7 mouse cellular contexts compared by ENCODE assay signal in genomic region chr11:107044321-107044720, GRCm38 (mm10). TPM values are rescaled to one million over a fixed set of nuclear protein-coding genes. Genes with fewer than 3 reads are reported as not detected.
DNase-seq lines count a peak whose midpoint lies in the region; ATAC-seq lines count a peak whose summit lies in the region.

No protein-coding gene starts in this region.

- no peaks in the 10 kb centered on the region for H3K27me3 ChIP-seq in embryonic facial prominence, embryonic 10.5 days (replicated peaks; ENCODE audit: low read depth, poor library complexity, severe bottlenecking)
- no peaks in the 10 kb centered on the region for H3K27me3 ChIP-seq in liver, embryonic 12.5 days (replicated peaks)

- peak overlapping the region; percentile 13; the same call in 1 of the 2 replicates for H3K9ac ChIP-seq in liver, embryonic 12.5 days

- no peaks in the 10 kb centered on the region for H3K9me3 ChIP-seq in embryonic facial prominence, embryonic 10.5 days
- H3K9me3 ChIP-seq in liver, embryonic 12.5 days (replicated peaks): no peaks in the 10 kb centered on the region

- WGBS in embryonic facial prominence, embryonic 10.5 days: 65% methylated on average over 5 of the region's 5 CpGs
- WGBS in liver, embryonic 12.5 days (ENCODE audit: insufficient replicate concordance): 17% methylated on average over 5 of the region's 5 CpGs

- ATAC-seq in inflammation-experienced regulatory T-cells, adult 6 months: peak; percentile 67
- peak; percentile 85 for ATAC-seq in liver, embryonic 12.5 days

- no peak overlapping the region for H3K4me3 ChIP-seq in embryonic facial prominence, embryonic 10.5 days
- no peak overlapping the region for H3K4me3 ChIP-seq in liver, embryonic 12.5 days

- H3K4me1 ChIP-seq in embryonic facial prominence, embryonic 10.5 days: no peaks in the 10 kb centered on the region
- peaks cover 13% of the 10 kb centered on the region for H3K4me1 ChIP-seq in liver, embryonic 12.5 days

- peak; percentile 78 for DNase-seq in urinary bladder, postnatal 14 days (ENCODE audit: low spot score)
- DNase-seq in urinary bladder, postnatal 4 days (ENCODE audit: low spot score in 2 of 2): no peak
- DNase-seq in adrenal gland, adult 8-10 months: peak; percentile 63
- DNase-seq in embryonic facial prominence, embryonic 10.5 days (ENCODE audit: low spot score): peak; percentile 56
- peak; percentile 89 for DNase-seq in retina, embryonic 14.5 days (ENCODE audit: low spot score)

- H3K36me3 ChIP-seq in embryonic facial prominence, embryonic 10.5 days (replicated peaks): peaks cover 88% of the 10 kb centered on the region
- peaks cover 71% of the 10 kb centered on the region for H3K36me3 ChIP-seq in liver, embryonic 12.5 days

- peak overlapping the region; percentile 47 for H3K4me2 ChIP-seq in liver, embryonic 12.5 days

- no peak overlapping the region for H3K27ac ChIP-seq in embryonic facial prominence, embryonic 10.5 days (replicated peaks)
- peak overlapping the region; percentile 71 for H3K27ac ChIP-seq in liver, embryonic 12.5 days

RNA-seq across cellular contexts. Expression of gene 1810010H24Rik, which starts 18.8 kb away (rescaled TPM):
- total RNA-seq in adrenal gland, adult 8-10 months (2022): 1 to 10 TPM; 2.2 to 3.7 (median 3.0) TPM
- 0.98 and 2.1 TPM in 2 replicates for polyA plus RNA-seq in embryonic facial prominence, embryonic 10.5 days (2016; fragmentation: Nextera tagmentation; extraction: Ambion mirVana)
- 1 to 10 TPM in 1 of 3 experiments, under 1 TPM in 2; 0.75 to 1.1 (median 0.88) TPM for polyA plus RNA-seq in inflammation-experienced regulatory T-cells, adult 6 months (2017; shearing (Covaris generic))
- polyA plus RNA-seq in liver, embryonic 12.5 days (2016; fragmentation: Nextera tagmentation; extraction: Ambion mirVana): 1.5 and 2.0 TPM in 2 replicates

RNA-seq across cellular contexts. Expression of gene Kpna2, which starts 45.0 kb away (rescaled TPM):
- total RNA-seq in adrenal gland, adult 8-10 months (2022): 10 to 100 TPM; 20.7 to 37.7 (median 28.8) TPM
- polyA plus RNA-seq in embryonic facial prominence, embryonic 10.5 days (2016; fragmentation: Nextera tagmentation; extraction: Ambion mirVana): 631 and 685 TPM in 2 replicates
- polyA plus RNA-seq in inflammation-experienced regulatory T-cells, adult 6 months (2017; shearing (Covaris generic)): 100 to 1,000 TPM; 112 to 274 (median 131) TPM
- 360 and 381 TPM in 2 replicates for polyA plus RNA-seq in liver, embryonic 12.5 days (2016; fragmentation: Nextera tagmentation; extraction: Ambion mirVana)

Comparison
In these comparisons a context has a peak if more than half of its experiments do, and no peak if none do; other contexts are left out.
1. DNase-seq: peak in urinary bladder, postnatal 14 days (single experiment), adrenal gland, adult 8-10 months (single experiment), embryonic facial prominence, embryonic 10.5 days (single experiment) and retina, embryonic 14.5 days (single experiment); none in urinary bladder, postnatal 4 days (0 of 2).